Mouse (Mus musculus): Measurements from ENCODE around the gene Uvssa.
A peak's percentile ranks its signal among the peaks of the same experiment; 100 is the strongest.

The Uvssa gene

DNA sequence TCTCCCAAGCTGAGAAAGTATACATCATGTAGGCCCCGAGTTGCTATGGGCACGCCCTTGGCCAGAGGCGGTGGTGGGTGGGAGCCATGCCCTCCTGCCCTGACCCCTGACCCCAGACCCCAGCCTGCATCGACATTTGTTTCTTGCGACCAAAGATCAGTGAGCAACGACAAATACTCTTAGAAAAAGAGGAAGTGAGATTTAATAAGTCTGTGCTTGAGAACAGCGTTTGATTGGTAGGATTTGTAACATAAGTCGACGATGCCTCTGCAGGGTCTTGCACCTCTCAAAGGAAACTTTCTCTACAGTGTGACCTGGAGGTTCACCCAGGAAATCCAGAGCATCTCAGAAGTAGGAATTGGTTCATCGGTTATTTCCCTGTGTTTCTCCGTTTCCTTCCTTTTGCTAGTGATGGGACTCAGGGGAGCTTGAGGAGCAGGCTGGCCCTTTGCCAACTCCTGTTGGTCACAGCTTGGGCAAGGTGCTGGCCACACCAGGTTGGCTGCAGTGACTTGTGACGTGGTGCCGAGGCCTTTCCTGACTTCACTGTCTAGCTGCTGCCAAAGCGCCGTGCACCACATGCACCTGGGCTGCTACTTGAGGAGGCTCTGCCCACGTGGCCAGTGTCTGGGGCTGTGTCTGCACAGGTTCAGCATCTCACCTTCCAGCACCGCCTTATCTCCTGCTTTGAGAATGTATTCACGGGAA lies 5.9 kb upstream of the Uvssa start:
- no peak for DNase-seq (ENCODE audit: low spot score)

DNA sequence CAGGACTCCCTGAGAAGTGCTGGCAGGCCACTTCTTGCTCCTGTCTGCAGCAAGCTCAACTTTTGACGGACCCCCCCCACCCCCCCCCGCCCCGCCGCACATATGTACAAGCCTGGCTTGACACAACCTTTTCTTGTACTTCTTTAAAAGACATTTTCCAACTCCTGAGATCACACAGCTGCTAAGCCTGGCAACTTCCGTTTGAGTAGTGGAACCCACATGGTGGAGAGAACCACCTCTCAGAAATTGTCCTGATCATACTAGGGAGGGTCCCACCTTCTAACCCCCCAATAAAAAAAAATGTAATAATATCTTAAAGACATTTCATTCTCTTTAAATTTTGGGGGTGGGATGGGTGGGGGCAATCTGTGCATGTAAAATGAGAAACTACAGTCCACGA lies 1.2 kb upstream of the Uvssa start:
- DNase-seq (ENCODE audit: low spot score): no peak

DNA sequence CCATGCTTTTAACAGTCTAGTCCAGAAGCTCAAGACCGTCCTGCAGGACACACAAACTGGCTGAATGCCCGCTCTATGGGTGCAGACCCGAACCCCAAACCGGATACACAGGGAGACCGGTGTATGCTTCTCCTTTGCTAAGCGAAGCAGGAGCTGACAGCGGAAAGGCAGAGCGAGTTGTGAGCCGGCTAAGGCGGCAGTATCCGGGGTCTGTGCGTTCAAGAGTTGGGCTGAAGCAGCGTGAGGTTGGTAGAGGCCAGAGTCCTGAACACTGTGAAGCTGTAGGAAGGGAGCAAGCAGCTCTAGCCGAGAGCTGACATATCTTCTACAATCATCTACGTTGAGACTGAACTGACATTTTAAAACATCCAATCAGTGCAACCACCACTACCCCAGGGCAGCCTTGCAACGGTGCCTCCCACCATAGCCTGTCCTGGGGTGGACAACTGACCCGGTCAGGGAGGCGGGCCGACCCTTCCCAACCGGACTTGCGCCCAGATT lies 498 bp upstream of the Uvssa start:
- peak; percentile 15 for DNase-seq (ENCODE audit: low spot score)

DNA sequence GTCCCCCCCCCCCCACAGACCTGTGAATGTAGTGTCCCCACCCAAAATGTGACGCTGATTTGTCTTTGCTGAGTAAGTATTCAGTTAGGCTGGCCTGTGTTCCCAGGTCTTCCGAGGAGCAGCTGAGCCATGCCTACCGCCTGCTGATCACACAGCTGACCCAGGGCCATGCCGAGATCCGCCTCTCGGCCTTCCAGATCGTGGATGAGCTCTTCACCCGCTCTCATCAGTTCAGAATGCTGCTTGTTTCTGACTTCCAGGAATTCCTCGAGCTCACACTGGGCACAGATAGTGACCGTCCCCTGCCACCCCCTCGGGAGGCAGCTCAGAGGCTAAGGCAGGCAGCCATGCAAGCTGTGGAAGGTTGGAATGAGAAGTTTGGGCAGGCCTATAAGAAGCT lies 9.2 kb downstream of the Uvssa start:
- no peak for DNase-seq (ENCODE audit: low spot score)

DNA sequence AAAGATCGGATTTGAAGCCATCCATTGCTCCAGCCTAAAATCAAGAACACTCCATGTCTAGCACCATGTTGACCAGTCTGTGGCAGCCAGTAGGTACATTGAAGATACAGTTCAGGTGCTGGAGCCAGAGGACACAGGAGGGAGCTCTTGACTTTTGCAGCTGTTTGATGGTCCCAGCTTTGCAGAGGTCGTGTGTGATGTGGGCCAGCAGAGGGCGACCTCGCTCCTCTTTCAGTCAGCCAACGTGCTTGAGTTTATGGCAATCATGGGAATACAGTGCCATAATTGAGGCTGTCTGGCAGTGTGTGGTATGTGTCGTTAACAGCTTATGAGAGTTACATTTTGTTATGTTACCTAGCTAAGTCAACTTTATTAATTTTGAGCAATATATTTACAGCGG lies 15.5 kb downstream of the Uvssa start:
- peak; percentile 44 for DNase-seq (ENCODE audit: low spot score)

DNA sequence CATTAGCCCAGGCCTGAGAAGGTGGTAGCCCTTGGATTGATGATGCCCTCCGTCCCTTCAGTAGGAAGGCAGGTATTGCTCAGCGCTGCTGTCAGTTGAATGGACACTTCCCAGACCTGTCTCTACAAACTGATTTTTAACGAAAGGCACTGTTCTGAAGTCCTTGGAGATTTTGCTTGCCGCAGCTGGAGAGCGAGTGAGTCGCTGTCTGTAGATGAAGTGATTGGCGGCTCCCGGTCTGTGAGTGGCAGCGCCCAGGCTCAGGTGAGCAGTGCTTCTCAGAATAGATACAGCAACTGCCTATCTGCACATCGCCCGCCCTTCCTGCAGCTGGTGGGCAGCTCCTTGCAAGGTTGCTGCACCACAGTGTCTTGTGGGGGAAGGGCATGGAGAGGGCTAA lies 17.3 kb downstream of the Uvssa start:
- no peak for DNase-seq (ENCODE audit: low spot score)

DNA sequence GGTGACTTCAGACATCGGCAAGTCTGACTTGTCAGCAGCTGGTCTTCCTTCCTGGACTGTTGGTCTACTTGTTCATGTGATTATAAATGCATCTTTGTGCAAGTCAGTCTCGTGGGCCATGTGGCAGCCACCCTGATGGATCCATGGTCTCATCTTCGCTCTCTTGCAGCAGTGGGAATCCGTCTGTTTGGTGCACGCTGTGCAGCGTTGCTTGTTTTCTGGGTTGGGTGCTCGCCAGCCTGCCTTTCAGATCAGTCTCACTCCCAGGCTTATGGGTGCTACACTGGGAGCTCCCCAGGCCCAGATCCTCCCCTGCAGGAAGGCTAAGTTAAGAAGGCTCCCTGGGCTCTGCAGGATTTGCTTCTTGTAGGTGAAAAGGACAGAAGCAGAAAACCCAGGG lies 18.5 kb downstream of the Uvssa start:
- no peak for DNase-seq (ENCODE audit: low spot score)

DNA sequence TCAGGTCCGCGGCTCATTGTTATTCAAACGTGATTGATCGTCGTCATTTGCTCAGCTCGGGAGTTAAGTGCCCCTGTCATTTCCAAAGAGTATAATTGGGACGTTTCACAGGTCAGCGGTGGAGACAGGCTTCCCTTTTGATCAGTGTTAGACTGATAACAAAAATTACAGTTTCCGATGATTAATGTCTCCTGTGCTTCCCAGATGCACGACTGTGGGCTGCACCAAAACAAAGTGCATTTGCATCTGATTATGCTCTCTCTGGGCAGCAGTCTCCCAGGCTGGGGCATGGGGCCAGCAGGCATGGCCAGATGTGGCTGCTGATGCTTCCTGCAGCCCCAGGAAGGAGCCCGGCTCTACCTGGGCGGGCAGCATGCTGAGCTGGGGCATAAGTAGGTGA lies 22.5 kb downstream of the Uvssa start:
- DNase-seq (ENCODE audit: low spot score): no peak

DNA sequence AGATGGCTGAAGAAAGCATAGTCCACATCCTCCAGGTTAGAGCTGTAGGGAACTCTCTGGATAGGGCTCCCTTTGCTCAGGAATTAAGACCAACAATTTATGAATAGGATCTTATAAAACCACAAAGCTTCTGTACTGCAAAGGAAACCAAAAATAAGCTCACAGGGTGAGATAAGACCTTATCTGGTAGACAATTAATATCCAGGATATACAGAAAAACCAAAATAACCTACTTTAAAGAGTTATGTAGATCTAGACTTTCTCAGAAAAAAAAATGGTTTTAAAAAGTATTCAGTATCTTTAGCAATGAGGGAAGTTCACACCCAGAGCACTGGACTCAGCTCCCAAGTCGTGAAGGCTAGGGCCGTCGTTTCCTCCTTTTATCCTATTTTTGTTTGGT lies 42.0 kb downstream of the Uvssa start:
- no peak for DNase-seq (ENCODE audit: low spot score)

DNA sequence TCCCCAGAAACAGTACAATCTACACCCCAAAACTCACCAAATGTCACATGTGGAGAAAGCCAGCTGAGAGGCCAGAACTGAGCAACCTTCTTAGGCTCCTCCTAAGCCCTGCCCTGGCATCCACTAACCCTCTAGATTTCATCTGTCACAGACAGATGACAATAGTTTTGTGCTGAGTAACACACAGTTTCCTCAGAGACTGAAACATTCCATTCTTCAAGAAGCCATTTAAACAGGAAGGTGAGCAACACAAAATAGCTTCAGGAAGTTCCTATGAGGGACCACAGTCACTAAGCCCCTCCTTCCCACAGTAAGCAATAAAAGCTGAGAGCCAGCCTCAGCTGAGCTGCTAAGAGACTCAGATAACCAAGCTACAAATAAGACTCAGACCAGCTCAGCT lies 49.1 kb downstream of the Uvssa start:
- no peak for DNase-seq (ENCODE audit: low spot score)

DNA sequence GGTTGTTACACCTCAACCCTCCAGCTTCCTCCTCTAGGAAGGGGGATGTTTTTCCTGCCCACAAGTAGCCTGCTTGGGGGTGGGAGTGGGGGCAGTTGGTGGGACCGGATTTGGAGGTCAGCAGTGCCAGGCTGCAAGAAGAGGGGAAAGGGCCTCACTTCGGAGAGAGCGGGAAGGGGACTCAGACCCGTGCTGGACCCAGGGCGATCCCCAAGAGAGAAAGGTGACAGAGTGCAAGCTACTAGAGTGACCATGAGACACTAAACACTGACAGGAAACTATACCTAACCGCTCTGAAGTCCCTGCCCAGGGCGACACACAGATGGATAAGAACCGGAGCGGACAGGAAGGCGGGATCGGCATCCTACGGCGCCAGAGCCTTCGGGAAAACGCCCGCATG lies 51.8 kb downstream of the Uvssa start:
- no peak for DNase-seq (ENCODE audit: low spot score)

DNA sequence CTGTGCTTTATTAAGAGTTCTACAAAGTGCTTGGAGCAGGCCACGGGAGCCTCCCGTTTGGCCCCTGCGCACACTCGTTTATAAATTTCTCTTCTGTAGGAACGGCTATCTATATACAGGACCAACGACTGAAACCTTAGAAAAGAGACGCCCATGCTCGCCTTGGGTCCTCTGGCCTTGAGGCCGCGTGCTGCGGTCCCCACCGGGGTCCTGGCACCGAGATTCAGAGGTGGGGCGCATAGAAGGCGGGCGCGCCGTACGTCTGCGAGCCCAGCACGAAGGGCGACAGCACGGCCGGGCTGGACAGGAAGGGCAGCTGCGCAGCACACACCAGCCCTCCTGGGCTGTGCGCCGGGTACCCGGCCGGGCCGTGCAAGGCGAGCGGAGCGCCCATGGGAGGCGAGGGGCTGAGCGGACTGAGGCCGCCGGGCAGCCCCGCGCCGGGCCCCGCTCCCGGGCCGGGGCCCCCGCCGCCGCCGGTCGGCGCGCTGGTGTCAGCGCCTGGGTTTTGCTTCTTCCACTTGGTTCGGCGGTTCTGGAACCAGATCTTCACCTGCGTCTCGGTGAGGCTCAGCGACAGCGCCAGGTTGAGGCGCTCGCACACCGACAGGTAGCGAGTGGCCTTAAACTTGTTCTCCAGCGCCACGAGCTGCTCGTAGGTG lies 52.3 kb downstream of the Uvssa start:
- DNase-seq (ENCODE audit: low spot score): no peak

DNA sequence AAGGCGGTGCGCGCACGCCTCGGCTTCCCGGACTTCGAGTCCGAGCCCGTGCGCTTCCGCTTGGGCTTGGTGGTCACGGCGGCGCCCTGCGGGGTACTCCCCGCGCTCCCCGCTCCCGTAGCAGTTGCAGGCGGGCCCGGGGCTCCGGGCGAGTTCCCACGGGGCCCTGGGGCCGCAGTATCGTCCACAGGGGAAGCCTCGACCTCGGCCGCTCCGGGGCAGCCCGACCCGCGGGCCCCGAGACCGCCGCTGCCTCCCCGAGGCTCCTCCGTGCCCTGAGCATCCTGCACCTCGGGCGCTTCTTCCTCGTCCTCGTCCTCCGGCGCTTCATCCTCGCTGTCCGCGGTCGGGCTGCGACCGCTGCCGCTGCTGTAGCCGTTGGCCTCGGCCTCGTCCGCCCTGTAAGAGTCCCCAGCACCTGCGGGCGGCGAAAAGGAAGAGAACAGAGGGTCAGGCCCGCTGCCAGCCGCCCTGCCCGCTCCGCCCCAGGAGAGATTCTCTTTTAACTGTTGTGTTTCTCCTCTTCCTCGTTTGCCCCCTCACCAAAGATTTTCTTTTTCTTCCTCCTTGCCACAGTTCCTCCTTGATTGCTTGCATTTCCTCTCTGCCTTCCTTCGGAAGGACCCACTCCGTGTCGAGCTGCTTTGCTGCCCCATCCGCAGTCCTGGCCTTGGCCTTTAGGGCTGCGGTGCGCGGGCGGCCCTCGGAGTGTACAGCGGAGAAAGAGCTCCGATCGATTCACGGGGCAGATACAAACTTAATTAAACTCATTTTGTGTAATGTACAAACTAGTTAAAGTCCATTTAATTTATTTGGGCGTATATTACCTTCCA lies 53.0 kb downstream of the Uvssa start:
- no peak for DNase-seq (ENCODE audit: low spot score)

DNA sequence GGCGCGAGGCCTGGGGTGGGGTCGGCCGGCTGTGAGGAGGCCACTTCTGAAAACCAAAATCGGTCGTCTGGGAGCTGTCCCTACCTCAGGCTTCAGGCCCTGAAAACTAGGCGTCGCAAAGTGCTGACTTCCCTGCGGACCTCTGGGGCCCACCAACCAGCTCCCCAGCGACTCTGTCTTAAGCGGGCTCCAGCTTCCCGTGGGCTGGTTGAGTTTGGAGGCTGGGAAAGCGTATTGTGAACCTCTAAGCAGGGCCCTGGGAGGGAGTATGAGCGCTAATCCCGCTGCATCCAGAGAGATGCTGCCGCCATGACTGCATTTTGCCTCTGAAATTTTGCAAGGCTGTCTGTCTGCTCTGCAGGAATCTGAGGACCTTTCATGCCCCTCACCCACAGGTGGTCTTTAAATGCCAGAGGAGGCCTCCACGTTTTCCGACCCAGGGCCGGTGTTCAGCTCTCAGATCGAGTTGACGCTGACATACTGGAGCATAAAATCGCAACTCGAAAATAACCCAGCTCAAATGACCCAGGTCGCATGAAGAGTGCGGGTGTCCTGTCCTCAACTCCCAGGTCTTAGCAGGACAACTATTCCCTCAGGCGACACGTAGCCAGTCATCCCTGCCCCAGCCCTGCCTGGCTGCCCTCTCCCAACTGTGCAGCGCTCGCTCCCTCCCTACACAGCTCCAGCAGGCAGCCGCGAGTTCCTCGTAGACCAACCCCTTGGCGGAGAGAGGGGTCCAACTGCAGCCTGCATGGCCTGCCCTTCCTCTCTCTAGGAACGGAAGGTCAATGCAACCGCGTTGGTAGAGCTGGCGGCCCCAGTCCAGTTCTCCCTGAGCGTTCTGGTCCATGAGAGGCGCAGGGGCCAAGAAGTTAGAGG lies 53.9 kb downstream of the Uvssa start:
- no peak for DNase-seq (ENCODE audit: low spot score)

DNA sequence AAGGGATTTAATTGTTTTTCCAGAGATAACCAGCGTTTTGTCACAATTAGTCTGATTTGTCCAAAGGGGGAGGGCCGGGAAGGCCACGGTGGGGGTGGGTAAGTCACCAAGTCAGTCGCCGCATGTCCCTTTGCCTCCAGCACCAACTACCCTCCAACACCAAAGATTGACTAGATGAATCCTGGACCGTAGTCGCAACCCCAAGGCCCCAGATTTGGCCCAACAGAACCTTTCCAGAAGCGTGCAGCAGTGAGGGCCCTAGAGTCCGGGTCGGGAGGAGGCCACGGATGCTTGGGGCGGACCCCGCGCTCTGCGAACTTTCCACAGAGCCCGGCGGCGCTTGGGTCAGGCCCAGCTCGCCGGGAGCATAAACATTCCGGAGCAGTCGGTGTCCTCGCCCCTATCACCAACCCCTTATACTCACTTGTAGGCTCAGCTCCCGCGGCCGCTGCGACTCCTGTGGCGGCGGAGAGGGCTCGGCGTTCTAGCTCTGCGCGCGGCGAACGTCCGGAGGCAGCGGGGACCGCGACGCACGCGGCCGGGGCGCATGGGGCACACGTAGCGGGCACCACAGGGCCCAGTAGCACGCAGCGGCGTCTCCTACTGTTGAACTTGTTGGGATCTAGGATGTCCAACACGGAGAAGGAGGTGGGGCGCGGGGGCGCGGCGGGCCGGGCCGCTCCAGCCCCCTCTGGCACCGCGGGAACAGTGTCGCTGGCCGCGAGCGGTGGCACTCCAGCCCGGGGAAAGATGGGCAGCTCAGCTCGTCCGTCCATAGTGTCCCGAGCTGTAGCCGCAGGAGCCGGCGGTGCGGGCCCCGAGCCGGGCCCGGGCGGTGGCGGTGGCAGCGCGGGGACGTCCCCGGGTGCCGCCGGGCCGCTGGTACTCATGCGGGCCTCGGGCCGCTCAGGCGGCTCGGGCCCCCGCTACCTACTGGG lies 55.1 kb downstream of the Uvssa start, which contains the start of gene Nkx1-1:
Nkx1-1 (minus strand) TSS at position 776 of the 938 bp plus-strand sequence.
- DNase-seq (ENCODE audit: low spot score): no peak

DNA sequence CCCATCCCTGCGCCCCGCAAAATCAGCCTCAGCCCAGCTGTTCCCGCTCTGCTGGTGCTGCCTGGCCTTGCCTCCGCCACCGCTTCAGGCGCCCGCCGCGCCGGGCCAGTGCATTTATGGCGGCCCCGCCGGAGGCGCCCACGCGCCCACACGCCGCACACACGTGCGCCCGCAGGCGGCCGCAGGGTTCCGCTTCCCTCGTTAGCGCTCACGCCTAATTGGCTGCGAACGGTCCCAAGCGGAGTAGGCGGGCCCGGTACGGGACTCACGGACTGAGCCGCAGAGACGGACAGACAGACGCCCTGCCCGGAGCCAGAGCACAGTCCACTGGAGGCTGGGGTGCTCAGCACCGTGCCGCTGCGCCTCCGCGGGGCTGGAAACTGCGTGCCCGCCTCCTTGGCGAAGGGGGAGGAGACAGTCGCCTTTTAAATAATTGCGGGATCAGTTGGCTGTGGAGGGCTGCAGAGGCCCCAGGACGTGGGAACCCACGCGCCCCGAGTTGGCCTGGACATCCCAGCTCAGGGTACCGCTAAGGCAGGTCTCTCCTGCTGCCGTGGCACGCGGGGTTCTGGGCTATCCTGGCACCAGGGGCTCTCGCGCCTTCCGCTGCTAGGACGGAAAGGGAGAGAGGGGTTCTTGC lies 55.9 kb downstream of the Uvssa start:
- DNase-seq (ENCODE audit: low spot score): no peak

DNA sequence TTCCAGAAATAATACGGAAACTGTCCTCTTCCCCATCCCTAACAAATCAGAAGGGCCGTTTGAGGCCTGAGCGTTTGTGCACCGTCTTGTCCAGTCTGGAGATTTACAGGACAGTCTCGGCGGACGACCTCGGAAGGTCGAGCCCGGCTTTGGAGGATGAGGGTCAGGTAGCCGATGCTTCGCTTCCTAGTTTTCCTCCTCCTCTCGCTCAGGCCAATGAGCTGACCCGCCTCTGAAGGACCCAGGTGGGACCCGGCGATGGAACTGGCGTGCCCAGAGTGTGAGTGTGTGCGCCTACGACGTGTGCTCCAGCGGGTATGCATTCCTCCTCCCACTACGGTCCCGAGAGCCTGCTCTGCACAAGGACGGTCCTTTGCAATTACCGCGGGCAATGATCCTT lies 56.8 kb downstream of the Uvssa start:
- no peak for DNase-seq (ENCODE audit: low spot score)

DNA sequence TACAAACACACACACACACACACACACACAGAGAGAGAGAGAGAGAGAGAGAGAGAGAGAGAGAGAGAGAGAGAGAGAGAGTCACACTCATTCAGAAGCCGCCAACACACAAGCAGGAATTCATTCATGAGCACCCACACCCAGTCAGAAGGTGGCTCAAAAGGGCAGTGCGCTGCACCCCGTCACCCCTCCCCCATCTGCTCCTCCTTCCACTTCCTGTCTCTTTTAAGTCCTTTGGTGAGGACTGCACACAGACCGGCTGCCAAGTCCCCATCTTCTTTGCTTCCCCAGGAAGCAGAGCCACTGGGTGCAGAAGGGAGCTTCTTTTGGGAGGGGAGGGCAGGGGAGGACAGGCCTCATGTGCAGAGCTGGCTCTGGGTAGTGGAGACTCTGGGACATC lies 57.6 kb downstream of the Uvssa start:
- no peak for DNase-seq (ENCODE audit: low spot score)

DNA sequence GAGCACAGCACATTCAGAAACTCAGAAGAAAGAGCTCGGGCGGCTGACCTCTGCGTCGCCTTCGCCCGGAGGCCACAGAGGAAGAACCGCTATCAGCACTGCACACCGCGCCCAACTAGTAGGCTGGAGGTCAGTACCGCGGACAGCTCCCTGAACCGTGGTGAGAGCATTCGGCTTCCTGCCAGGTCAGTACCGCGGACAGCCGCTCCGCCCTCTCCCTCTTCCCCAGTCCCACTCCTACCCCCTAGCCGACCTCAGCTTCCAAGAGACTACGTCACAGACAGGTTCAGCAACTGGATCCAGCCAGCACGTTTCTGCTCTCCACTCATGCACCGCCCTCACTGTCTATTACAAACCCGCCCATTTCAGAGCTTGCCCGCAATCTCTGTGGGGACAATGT lies 59.9 kb downstream of the Uvssa start:
- peak; percentile 76 for DNase-seq (ENCODE audit: low spot score)
